Mouse (Mus musculus): Measurements from ENCODE around the gene Eddm3b. TPM values are rescaled to one million over a fixed set of nuclear protein-coding genes. Genes with fewer than 3 reads are reported as not detected.

The Eddm3b gene
- not detected in 2 replicates for polyA plus RNA-seq (2015; fragmentation: Nextera tagmentation; extraction: Ambion mirVana)

- no peak within 1 kb of the TSS for H3K4me3 ChIP-seq (replicated peaks; ENCODE audit: low read length)
- H3K27me3 ChIP-seq (replicated peaks; ENCODE audit: control insufficient read depth, insufficient read depth, low read length), result no peaks in the 10 kb centered on the region
- no peak within 1 kb of the TSS for H3K27ac ChIP-seq (ENCODE audit: low read length)
- H3K4me1 ChIP-seq (replicated peaks; ENCODE audit: control insufficient read depth, insufficient read depth, low read length), result no peaks in the 10 kb centered on the region
- ATAC-seq, result no peak
- 53% methylated on average over 12 of the region's 12 CpGs for WGBS
- H3K36me3 ChIP-seq (ENCODE audit: control insufficient read depth, insufficient read depth), result no peaks in the 10 kb centered on the region
- H3K4me2 ChIP-seq (ENCODE audit: low read length), result no peak within 1 kb of the TSS
- H3K9me3 ChIP-seq (ENCODE audit: control insufficient read depth, low read length), result no peaks in the 10 kb centered on the region; the same call in 1 of the 2 replicates
- H3K9ac ChIP-seq (replicated peaks; ENCODE audit: low read depth, low read length), result no peak within 1 kb of the TSS
Observed at GRCm38 (mm10) chr14:51113916-51114560, at the start of gene Eddm3b. TSS of gene Eddm3b (plus strand) at chr14:51114426.

GRCm38 (mm10) chr14:51068956-51069355 lies 45.3 kb upstream of the Eddm3b start:
- Histone ChIP-seq H3K4me1 (replicated peaks; ENCODE audit: control insufficient read depth, insufficient read depth, low read length) (peaks cover 4% of the 10 kb centered on the region), H3K36me3 (ENCODE audit: control insufficient read depth, insufficient read depth) (no peaks in the 10 kb centered on the region), H3K4me3 (replicated peaks; ENCODE audit: low read length) (no peak overlapping the region), H3K27me3 (replicated peaks; ENCODE audit: control insufficient read depth, insufficient read depth, low read length) (no peaks in the 10 kb centered on the region), H3K9me3 (ENCODE audit: control insufficient read depth, low read length) (no peaks in the 10 kb centered on the region), H3K9ac (replicated peaks; ENCODE audit: low read depth, low read length) (no peak overlapping the region), H3K4me2 (ENCODE audit: low read length) (no peak overlapping the region), H3K27ac (ENCODE audit: low read length) (no peak overlapping the region)
- 94% methylated on average over 5 of the region's 5 CpGs for WGBS
- ATAC-seq, result no peak

GRCm38 (mm10) chr14:51069617-51070016 lies 44.6 kb upstream of the Eddm3b start:
- peaks cover 4% of the 10 kb centered on the region for H3K4me1 ChIP-seq (replicated peaks; ENCODE audit: control insufficient read depth, insufficient read depth, low read length)
- no peaks in the 10 kb centered on the region for H3K36me3 ChIP-seq (ENCODE audit: control insufficient read depth, insufficient read depth)
- H3K27ac ChIP-seq (ENCODE audit: low read length), result no peak overlapping the region
- WGBS, result 89% methylated on average over 2 of the region's 2 CpGs
- H3K9me3 ChIP-seq (ENCODE audit: control insufficient read depth, low read length), result no peaks in the 10 kb centered on the region
- H3K4me3 ChIP-seq (replicated peaks; ENCODE audit: low read length), result no peak overlapping the region
- no peak for ATAC-seq
- no peaks in the 10 kb centered on the region for H3K27me3 ChIP-seq (replicated peaks; ENCODE audit: control insufficient read depth, insufficient read depth, low read length)
- no peak overlapping the region for H3K9ac ChIP-seq (replicated peaks; ENCODE audit: low read depth, low read length)
- H3K4me2 ChIP-seq (ENCODE audit: low read length), result no peak overlapping the region

DNA sequence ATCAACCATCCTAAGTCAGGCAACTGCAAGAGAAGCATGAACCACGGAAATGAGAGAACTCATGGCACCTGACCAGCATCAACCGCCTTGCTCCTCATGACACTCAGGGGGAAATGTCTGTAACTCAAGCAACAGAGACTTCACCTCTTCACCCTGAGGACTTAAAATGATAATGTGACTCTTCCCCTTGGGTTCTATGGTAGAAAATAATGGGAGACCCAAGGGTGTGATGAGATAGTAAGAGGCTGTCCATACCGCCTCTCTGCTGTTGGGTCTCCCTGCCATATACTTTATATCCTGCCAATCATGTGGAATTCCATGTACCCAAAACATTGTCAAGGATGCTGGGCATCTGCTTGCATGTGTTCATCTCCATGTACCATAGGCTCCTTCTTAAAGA lies 39.9 kb upstream of the Eddm3b start, which contains the start of gene Olfr750:
Gene Olfr750 (minus strand): TSS at position 101 of the 400 bp plus-strand sequence.
- H3K4me3 ChIP-seq (replicated peaks; ENCODE audit: low read length), result no peak within 1 kb of the TSS
- no peaks in the 10 kb centered on the region for H3K36me3 ChIP-seq (ENCODE audit: control insufficient read depth, insufficient read depth)
- no peaks in the 10 kb centered on the region for H3K4me1 ChIP-seq (replicated peaks; ENCODE audit: control insufficient read depth, insufficient read depth, low read length)
- no peaks in the 10 kb centered on the region for H3K27me3 ChIP-seq (replicated peaks; ENCODE audit: control insufficient read depth, insufficient read depth, low read length)
- no peak within 1 kb of the TSS for H3K9ac ChIP-seq (replicated peaks; ENCODE audit: low read depth, low read length)
- ATAC-seq, result no peak
- no peak within 1 kb of the TSS for H3K4me2 ChIP-seq (ENCODE audit: low read length)
- WGBS, result 87% methylated on average over 3 of the region's 3 CpGs
- H3K27ac ChIP-seq (ENCODE audit: low read length), result no peak within 1 kb of the TSS
- H3K9me3 ChIP-seq (ENCODE audit: control insufficient read depth, low read length), result no peaks in the 10 kb centered on the region

DNA sequence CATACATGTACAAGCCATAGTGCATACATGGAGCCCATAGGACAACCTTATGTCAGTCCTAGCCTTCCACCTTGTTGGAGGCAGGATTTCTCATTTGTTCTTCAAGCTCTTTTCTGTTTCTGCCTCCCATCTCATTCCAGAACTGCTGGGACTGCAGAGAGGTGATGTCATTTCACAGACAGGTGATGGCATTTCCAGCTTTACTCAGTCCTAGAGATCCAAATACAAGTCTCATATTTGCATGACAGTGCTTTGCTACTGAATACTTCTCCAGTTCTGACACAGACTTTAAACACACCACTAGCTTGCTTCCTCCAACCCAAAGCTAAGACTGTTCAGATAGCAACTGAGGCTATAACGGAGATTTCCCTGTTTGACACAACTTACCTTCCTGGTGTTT lies 35.0 kb upstream of the Eddm3b start:
- no peak overlapping the region for H3K27ac ChIP-seq (ENCODE audit: low read length)
- H3K36me3 ChIP-seq (ENCODE audit: control insufficient read depth, insufficient read depth), result no peaks in the 10 kb centered on the region
- no peak overlapping the region for H3K9ac ChIP-seq (replicated peaks; ENCODE audit: low read depth, low read length)
- H3K4me2 ChIP-seq (ENCODE audit: low read length), result no peak overlapping the region
- ATAC-seq, result no peak
- H3K4me3 ChIP-seq (replicated peaks; ENCODE audit: low read length), result no peak overlapping the region
- 88% methylated on average over 1 of the region's 1 CpGs for whole genome bisulfite sequencing
- H3K27me3 ChIP-seq (replicated peaks; ENCODE audit: control insufficient read depth, insufficient read depth, low read length), result peaks cover 6% of the 10 kb centered on the region; the same call in 1 of the 2 replicates
- H3K9me3 ChIP-seq (ENCODE audit: control insufficient read depth, low read length), result no peaks in the 10 kb centered on the region
- peaks cover 9% of the 10 kb centered on the region for H3K4me1 ChIP-seq (replicated peaks; ENCODE audit: control insufficient read depth, insufficient read depth, low read length)

- Histone ChIP-seq H3K27me3 (replicated peaks; ENCODE audit: control insufficient read depth, insufficient read depth, low read length) (peaks cover 6% of the 10 kb centered on the region; the same call in 1 of the 2 replicates), H3K9ac (replicated peaks; ENCODE audit: low read depth, low read length) (no peak overlapping the region), H3K4me1 (replicated peaks; ENCODE audit: control insufficient read depth, insufficient read depth, low read length) (peaks cover 9% of the 10 kb centered on the region), H3K36me3 (ENCODE audit: control insufficient read depth, insufficient read depth) (no peaks in the 10 kb centered on the region), H3K4me3 (replicated peaks; ENCODE audit: low read length) (no peak overlapping the region), H3K9me3 (ENCODE audit: control insufficient read depth, low read length) (no peaks in the 10 kb centered on the region), H3K27ac (ENCODE audit: low read length) (no peak overlapping the region), H3K4me2 (ENCODE audit: low read length) (no peak overlapping the region)
- no peak for ATAC-seq
- 89% methylated on average over 2 of the region's 2 CpGs for WGBS
Observed at GRCm38 (mm10) chr14:51081035-51081434, 33.2 kb upstream of the Eddm3b start.

DNA sequence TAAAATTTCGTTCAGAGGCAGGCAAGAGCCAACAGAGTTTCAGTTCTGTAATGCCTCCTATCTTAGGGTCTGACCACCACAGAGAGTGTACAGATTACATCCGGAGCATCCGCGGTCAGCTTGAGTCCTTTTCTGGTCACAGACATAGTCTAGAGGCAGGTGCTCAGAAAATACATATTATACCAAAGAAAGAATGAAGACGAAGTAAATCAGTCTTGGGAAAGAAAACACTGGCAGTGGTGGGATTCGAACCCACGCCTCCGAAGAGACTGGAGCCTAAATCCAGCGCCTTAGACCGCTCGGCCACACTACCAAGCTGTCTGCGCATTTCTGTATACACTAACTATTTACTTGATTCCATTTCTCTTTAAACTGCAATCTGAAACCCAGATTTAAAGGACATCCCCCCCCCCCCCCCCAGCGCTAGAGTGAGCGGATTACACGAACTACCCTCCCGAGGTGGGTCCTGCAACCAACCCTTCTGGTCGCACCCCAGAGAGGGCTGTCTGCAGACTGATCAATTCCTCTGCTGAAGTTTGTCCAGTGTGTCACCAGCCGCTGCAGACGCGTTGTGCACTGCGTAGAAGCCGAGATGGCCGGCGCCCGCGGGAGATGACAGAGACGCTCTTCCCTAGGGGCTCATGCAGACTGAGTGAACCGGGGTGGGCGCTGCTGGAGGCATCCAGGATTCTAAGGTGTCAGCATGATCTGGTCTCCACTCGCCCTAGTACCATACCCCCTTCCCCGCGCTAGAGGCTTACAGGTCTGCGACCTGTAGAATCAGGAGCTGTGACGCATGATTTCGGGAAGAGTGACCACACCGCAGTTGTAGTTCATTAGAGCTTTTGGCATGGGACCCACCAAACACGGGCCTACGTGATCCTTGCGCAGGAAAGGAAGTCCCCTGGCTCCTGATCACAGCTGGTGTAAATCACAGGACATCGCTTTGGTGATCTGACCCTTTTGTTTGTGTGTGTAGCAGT lies 31.3 kb upstream of the Eddm3b start:
- peaks cover 6% of the 10 kb centered on the region; the same call in 1 of the 2 replicates for H3K27me3 ChIP-seq (replicated peaks; ENCODE audit: control insufficient read depth, insufficient read depth, low read length)
- 2% methylated on average over 40 of the region's 40 CpGs for WGBS
- no peak overlapping the region for H3K27ac ChIP-seq (ENCODE audit: low read length)
- H3K4me3 ChIP-seq (replicated peaks; ENCODE audit: low read length), result peak overlapping the region; percentile 53
- H3K4me2 ChIP-seq (ENCODE audit: low read length), result peak overlapping the region; percentile 77
- no peaks in the 10 kb centered on the region for H3K36me3 ChIP-seq (ENCODE audit: control insufficient read depth, insufficient read depth)
- H3K9me3 ChIP-seq (ENCODE audit: control insufficient read depth, low read length), result no peaks in the 10 kb centered on the region
- ATAC-seq, result peak; percentile 77
- H3K4me1 ChIP-seq (replicated peaks; ENCODE audit: control insufficient read depth, insufficient read depth, low read length), result peaks cover 9% of the 10 kb centered on the region
- peak overlapping the region; percentile 54 for H3K9ac ChIP-seq (replicated peaks; ENCODE audit: low read depth, low read length)

- peaks cover 6% of the 10 kb centered on the region; the same call in 1 of the 2 replicates for H3K27me3 ChIP-seq (replicated peaks; ENCODE audit: control insufficient read depth, insufficient read depth, low read length)
- no peaks in the 10 kb centered on the region for H3K36me3 ChIP-seq (ENCODE audit: control insufficient read depth, insufficient read depth)
- no peaks in the 10 kb centered on the region for H3K9me3 ChIP-seq (ENCODE audit: control insufficient read depth, low read length)
- H3K4me3 ChIP-seq (replicated peaks; ENCODE audit: low read length), result peak overlapping the region; percentile 53
- H3K4me2 ChIP-seq (ENCODE audit: low read length), result peak overlapping the region; percentile 77
- no peak overlapping the region for H3K27ac ChIP-seq (ENCODE audit: low read length)
- no peak overlapping the region for H3K9ac ChIP-seq (replicated peaks; ENCODE audit: low read depth, low read length)
- peaks cover 9% of the 10 kb centered on the region for H3K4me1 ChIP-seq (replicated peaks; ENCODE audit: control insufficient read depth, insufficient read depth, low read length)
- WGBS, result 7% methylated on average over 7 of the region's 7 CpGs
- no peak for ATAC-seq
Observed at GRCm38 (mm10) chr14:51083805-51084204, 30.4 kb upstream of the Eddm3b start.

- peaks cover 9% of the 10 kb centered on the region for H3K4me1 ChIP-seq (replicated peaks; ENCODE audit: control insufficient read depth, insufficient read depth, low read length)
- ATAC-seq, result no peak
- no peak overlapping the region for H3K27ac ChIP-seq (ENCODE audit: low read length)
- no peak overlapping the region for H3K9ac ChIP-seq (replicated peaks; ENCODE audit: low read depth, low read length)
- no peaks in the 10 kb centered on the region for H3K36me3 ChIP-seq (ENCODE audit: control insufficient read depth, insufficient read depth)
- H3K4me2 ChIP-seq (ENCODE audit: low read length), result no peak overlapping the region
- peaks cover 6% of the 10 kb centered on the region; the same call in 1 of the 2 replicates for H3K27me3 ChIP-seq (replicated peaks; ENCODE audit: control insufficient read depth, insufficient read depth, low read length)
- no peak overlapping the region for H3K4me3 ChIP-seq (replicated peaks; ENCODE audit: low read length)
- 87% methylated on average over 2 of the region's 2 CpGs for WGBS
- H3K9me3 ChIP-seq (ENCODE audit: control insufficient read depth, low read length), result no peaks in the 10 kb centered on the region
Observed at GRCm38 (mm10) chr14:51085086-51085485, 29.1 kb upstream of the Eddm3b start.

Measured in forebrain, embryonic 16.5 days (tissue).